9 mouse cellular contexts compared by ENCODE assay signal in genomic region chr11:32363188-32363587, GRCm38 (mm10). TPM values are rescaled to one million over a fixed set of nuclear protein-coding genes. Genes with fewer than 3 reads are reported as not detected.
A peak's percentile ranks its signal among the peaks of the same experiment; 100 is the strongest.
DNase-seq lines count a peak whose midpoint lies in the region; ATAC-seq and TF ChIP-seq lines count a peak whose summit lies in the region.
"Had no signal": no experiment of that assay in that cellular context is flagged by ENCODE, and none has a peak within 500 bp of the region (broad histone marks: within the 10 kb centered on the region; RNA-seq: fewer than 3 reads in every experiment).

No protein-coding gene starts in this region.

- no peak overlapping the region for H3K9ac ChIP-seq in heart, postnatal 0 days (replicated peaks; ENCODE audit: low read depth, low read length)
- no peak overlapping the region for H3K9ac ChIP-seq in embryonic facial prominence, embryonic 14.5 days (ENCODE audit: low read depth, low read length)
- no peak overlapping the region for H3K9ac ChIP-seq in hindbrain, embryonic 16.5 days (ENCODE audit: low read depth, low read length)
- peak overlapping the region; percentile 21; the same call in 1 of the 2 replicates for H3K9ac ChIP-seq in neural tube, embryonic 12.5 days

- H3K4me3 ChIP-seq in heart, postnatal 0 days (ENCODE audit: low read depth, low read length), result no peak overlapping the region
- H3K4me3 ChIP-seq in embryonic facial prominence, embryonic 14.5 days (ENCODE audit: low read depth, low read length), result no peak overlapping the region
- H3K4me3 ChIP-seq in hindbrain, embryonic 16.5 days (ENCODE audit: low read length), result no peak overlapping the region
- H3K4me3 ChIP-seq in neural tube, embryonic 12.5 days, result no peak overlapping the region

- peaks cover 20% of the 10 kb centered on the region; the same call in 1 of the 2 replicates for H3K4me1 ChIP-seq in heart, postnatal 0 days (ENCODE audit: control insufficient read depth, insufficient read depth)
- peaks cover 31% of the 10 kb centered on the region for H3K4me1 ChIP-seq in embryonic facial prominence, embryonic 14.5 days (ENCODE audit: control insufficient read depth, insufficient read depth, low read length)
- peaks cover 16% of the 10 kb centered on the region for H3K4me1 ChIP-seq in hindbrain, embryonic 16.5 days (ENCODE audit: control insufficient read depth, insufficient read depth, low read depth, low read length)
- H3K4me1 ChIP-seq in neural tube, embryonic 12.5 days, result peaks cover 22% of the 10 kb centered on the region

- no peak for DNase-seq in heart, postnatal 0 days (ENCODE audit: low spot score)
- no peak for DNase-seq in heart, postnatal 36 days
- no peak for DNase-seq in embryonic facial prominence, embryonic 14.5 days (ENCODE audit: low spot score)
- DNase-seq in spleen, adult 12 weeks (ENCODE audit: low spot score), result no peak
- no peak for DNase-seq in cerebellum, postnatal 36 days
- DNase-seq in testis, postnatal 10 days (ENCODE audit: low spot score), result no peak
- DNase-seq: adrenal gland, postnatal 10 days had no signal

- no peaks in the 10 kb centered on the region for H3K27me3 ChIP-seq in heart, postnatal 0 days (ENCODE audit: control insufficient read depth, insufficient read depth, low read length)
- no peaks in the 10 kb centered on the region for H3K27me3 ChIP-seq in embryonic facial prominence, embryonic 14.5 days (replicated peaks; ENCODE audit: control insufficient read depth, insufficient read depth, low read length)
- no peaks in the 10 kb centered on the region for H3K27me3 ChIP-seq in hindbrain, embryonic 16.5 days (replicated peaks; ENCODE audit: control insufficient read depth, insufficient read depth, low read length)
- no peaks in the 10 kb centered on the region for H3K27me3 ChIP-seq in neural tube, embryonic 12.5 days (replicated peaks)

- 47% methylated on average over 3 of the region's 3 CpGs for WGBS in heart, postnatal 0 days
- 62% methylated on average over 1 of the region's 3 CpGs for WGBS in embryonic facial prominence, embryonic 14.5 days
- WGBS in hindbrain, embryonic 16.5 days, result 55% methylated on average over 3 of the region's 3 CpGs
- WGBS in neural tube, embryonic 12.5 days, result 77% methylated on average over 3 of the region's 3 CpGs

- intact Hi-C loops in heart, postnatal 36 days (cut with DNase I), result no loop called here

- H3K27ac ChIP-seq in heart, postnatal 0 days (ENCODE audit: low read depth), result peak overlapping the region; percentile 14; the same call in 1 of the 2 replicates
- H3K27ac ChIP-seq in embryonic facial prominence, embryonic 14.5 days (replicated peaks; ENCODE audit: low read depth, low read length), result peak overlapping the region; percentile 85; the same call in 1 of the 2 replicates
- H3K27ac ChIP-seq in hindbrain, embryonic 16.5 days (ENCODE audit: low read depth, low read length), result 0 out of 2 replicates have a peak overlapping the region, but pooled peaks have one; percentile 0
- H3K27ac ChIP-seq in neural tube, embryonic 12.5 days, result no peak overlapping the region

- no peak for TF ChIP-seq CTCF in heart, postnatal 0 days (IDR thresholded peaks at IDR 0.05; ENCODE audit: low read depth)

- no peak overlapping the region for H3K4me2 ChIP-seq in heart, postnatal 0 days (ENCODE audit: low read depth, low read length)
- no peak overlapping the region for H3K4me2 ChIP-seq in embryonic facial prominence, embryonic 14.5 days (ENCODE audit: low read depth, low read length)
- H3K4me2 ChIP-seq in hindbrain, embryonic 16.5 days (ENCODE audit: low read length), result no peak overlapping the region
- no peak overlapping the region for H3K4me2 ChIP-seq in neural tube, embryonic 12.5 days (replicated peaks)

- TF ChIP-seq EP300 in heart, postnatal 0 days (IDR thresholded peaks at IDR 0.05; ENCODE audit: low read depth), result no peak

- no peaks in the 10 kb centered on the region for H3K9me3 ChIP-seq in heart, postnatal 0 days (replicated peaks; ENCODE audit: control insufficient read depth, low read length)
- no peaks in the 10 kb centered on the region for H3K9me3 ChIP-seq in embryonic facial prominence, embryonic 14.5 days (ENCODE audit: control insufficient read depth, low read length)
- H3K9me3 ChIP-seq in hindbrain, embryonic 16.5 days (ENCODE audit: control insufficient read depth, low read length), result no peaks in the 10 kb centered on the region
- no peaks in the 10 kb centered on the region for H3K9me3 ChIP-seq in neural tube, embryonic 12.5 days

- peak; percentile 15; the same call in 1 of the 2 replicates for ATAC-seq in heart, postnatal 0 days (ENCODE audit: insufficient read depth, low read depth)
- no peak for ATAC-seq in embryonic facial prominence, embryonic 14.5 days (ENCODE audit: low read depth)
- ATAC-seq in hindbrain, embryonic 16.5 days, result peak; percentile 35
- ATAC-seq in neural tube, embryonic 12.5 days (ENCODE audit: low FRiP score, low read depth), result 0 out of 2 replicates have a peak, but pooled peaks have one; percentile 46

- no peaks in the 10 kb centered on the region for H3K36me3 ChIP-seq in heart, postnatal 0 days (replicated peaks; ENCODE audit: control insufficient read depth, insufficient read depth, low read length)
- peaks cover 12% of the 10 kb centered on the region for H3K36me3 ChIP-seq in embryonic facial prominence, embryonic 14.5 days (ENCODE audit: control insufficient read depth, insufficient read depth, low read length)
- H3K36me3 ChIP-seq in hindbrain, embryonic 16.5 days (ENCODE audit: control insufficient read depth, insufficient read depth, low read length), result no peaks in the 10 kb centered on the region
- H3K36me3 ChIP-seq in neural tube, embryonic 12.5 days, result peaks cover 5% of the 10 kb centered on the region; the same call in 1 of the 2 replicates

RNA-seq across cellular contexts. Expression of gene Sh3pxd2b, which starts 15.6 kb away (rescaled TPM):
- 12.4 and 19.0 TPM in 2 replicates for total RNA-seq in heart, postnatal 0 days (2014; rRNA removed; ENCODE audit: low replicate concordance)
- 3.3 and 3.8 TPM in 2 replicates for polyA plus RNA-seq in heart, postnatal 0 days (2015; fragmentation: Nextera tagmentation; extraction: Ambion mirVana)
- total RNA-seq in heart, postnatal 36 days (2021), result 1 to 10 TPM; 4.5 to 6.0 TPM
- polyA plus RNA-seq in embryonic facial prominence, embryonic 14.5 days (2014; fragmentation: Nextera tagmentation; extraction: Ambion mirVana), result 28.7 and 31.3 TPM in 2 replicates
- polyA plus RNA-seq in hindbrain, embryonic 16.5 days (2015; fragmentation: Nextera tagmentation; extraction: Ambion mirVana), result 15.8 and 20.1 TPM in 2 replicates
- 24.6 and 25.0 TPM in 2 replicates for polyA plus RNA-seq in neural tube, embryonic 12.5 days (2016; fragmentation: Nextera tagmentation; extraction: Ambion mirVana)
